Mouse (Mus musculus) kidney, postnatal 25 days (tissue): Measurements from ENCODE around the gene Shc2.
A peak's percentile ranks its signal among the peaks of the same experiment; 100 is the strongest.

ENCODE experiments used
- DNase-seq, 2 experiments: peaks; one replicate each; pipeline ENCODE4 v3.0.0; 2021; ENCODE audit warnings: mixed read lengths in 2 of 2

Shc2 gene

GRCm38 (mm10) chr10:79612192-79613135, 25.3 kb downstream of the Shc2 start:
- no peak for DNase-seq

- DNase-seq = no peak
These were observed 26.4 kb downstream of the Shc2 start for GRCm38 (mm10) chr10:79611296-79611695.

GRCm38 (mm10) chr10:79609276-79609675, 28.4 kb downstream of the Shc2 start:
- DNase-seq = no peak

GRCm38 (mm10) chr10:79607892-79608291, 29.8 kb downstream of the Shc2 start:
- no peak for DNase-seq

GRCm38 (mm10) chr10:79606537-79606936, 31.2 kb downstream of the Shc2 start:
- no peak for DNase-seq

DNA sequence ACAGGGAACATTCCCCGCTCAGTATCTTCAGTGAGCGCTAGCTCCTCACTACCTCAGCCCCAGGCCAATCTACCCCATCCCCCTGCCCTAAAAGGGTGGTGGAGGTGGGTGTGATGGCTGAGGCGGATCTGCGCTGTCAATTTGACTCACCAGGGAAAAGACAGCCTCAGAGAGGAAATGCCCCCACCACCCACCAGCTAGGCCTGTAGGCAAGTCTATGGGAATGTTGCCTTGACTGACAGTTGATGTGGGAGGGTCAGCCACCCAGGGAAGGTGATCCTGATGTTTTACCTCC, 39.8 kb downstream of the Shc2 start:
- no peak for DNase-seq

DNA sequence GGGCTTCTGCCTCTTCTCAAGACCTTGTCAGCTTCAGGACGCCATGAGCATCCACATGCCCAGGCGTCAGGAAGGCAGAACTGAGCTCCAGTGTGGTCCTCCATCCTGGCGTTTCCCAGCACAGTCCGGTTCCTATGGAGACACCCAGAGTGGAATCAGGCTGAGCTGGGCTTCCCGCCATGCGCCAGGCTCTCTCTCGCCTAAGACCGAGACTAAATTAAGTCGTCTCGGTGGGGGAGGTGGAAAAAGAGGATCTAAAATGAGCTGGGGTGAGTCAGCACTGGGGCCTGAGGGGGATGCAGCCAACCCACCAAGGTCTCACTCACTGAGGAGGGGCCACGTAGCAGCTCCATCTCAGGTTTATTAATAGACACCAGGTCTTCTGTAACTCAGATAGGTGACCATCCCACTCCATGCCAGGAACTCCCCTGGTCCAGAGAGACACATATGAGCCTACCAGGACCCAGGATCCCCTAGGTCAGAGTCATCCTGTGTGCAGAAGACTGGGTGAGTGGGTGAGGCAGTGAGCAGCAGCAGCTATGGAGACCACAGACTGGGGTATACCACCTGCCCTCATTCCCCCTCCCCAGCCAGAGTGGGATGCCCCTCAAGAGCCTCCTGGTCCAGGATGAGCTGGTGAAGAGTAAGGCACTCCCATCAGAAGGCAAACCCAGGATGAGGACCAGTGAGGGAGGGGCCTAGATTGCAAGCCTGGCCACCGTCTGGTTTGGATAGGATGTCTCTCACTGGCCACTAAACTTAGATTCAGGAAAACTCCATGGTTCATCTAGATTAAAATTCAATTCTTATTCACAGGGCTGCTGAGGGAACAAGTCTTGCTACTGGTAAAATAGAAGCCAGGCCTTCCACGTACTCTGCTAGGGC, 40.4 kb downstream of the Shc2 start:
- DNase-seq = no peak

GRCm38 (mm10) chr10:79595590-79595929, 42.2 kb downstream of the Shc2 start:
- DNase-seq = no peak

GRCm38 (mm10) chr10:79594872-79595589, 42.7 kb downstream of the Shc2 start:
- DNase-seq = peak; percentile 61 to 69

DNA sequence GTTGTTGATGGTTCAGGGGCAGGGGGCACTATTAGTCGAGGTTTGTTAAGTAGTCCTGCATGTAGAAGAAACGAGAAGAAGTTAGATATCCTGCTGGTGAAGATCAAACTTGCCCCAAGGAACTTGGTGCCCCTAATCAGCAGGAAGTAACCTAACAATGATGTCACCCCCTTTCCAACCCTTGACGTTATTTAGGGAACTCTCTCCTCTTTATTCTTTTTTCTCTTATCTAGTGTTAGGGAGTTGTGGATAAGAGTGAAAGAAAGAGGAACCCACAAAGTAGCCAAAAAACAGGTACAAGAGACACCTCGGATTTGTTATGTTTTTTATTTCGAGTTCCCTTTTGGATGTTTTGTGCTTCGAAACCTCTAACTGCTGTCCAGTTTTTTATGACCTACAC, 43.6 kb downstream of the Shc2 start:
- no peak for DNase-seq

DNA sequence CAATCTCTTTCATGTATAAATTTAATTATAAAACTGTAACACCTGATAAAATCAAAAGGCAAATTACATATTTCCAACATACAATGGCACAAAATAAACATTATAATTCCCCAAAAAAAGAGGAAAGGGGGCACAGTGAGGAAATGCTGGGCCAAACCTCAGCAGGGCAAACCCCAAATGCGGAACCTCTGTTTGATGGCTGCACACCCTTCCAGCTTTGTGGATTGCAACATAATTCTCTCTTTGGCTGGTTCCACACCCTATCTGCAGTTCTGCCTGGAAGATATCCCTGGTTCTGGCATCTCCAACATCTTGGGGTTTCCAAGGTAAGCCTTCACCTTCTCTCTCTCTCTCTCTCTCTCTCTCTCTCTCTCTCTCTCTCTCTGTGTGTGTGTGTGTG, 47.0 kb downstream of the Shc2 start:
- DNase-seq = peak in 1 of 2 experiments; percentile 13

DNA sequence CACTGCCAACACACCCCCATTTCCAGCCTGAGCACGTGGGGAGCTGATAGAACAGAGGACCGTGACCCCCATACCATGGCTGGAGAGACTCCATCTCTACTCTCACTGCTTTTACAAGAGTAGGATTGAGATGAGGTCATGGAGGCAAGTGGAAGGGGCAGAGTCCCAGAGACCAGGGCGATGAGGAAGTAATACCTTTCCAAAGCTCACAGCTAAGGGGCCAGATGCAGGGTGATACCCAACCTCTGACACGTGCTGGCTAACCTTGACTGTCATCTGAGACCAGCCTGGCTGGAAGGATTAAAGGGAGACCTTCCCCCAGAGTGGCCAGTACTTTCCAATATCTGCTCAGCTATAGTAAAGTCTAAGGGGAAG, 50.0 kb downstream of the Shc2 start:
- DNase-seq = peak in 1 of 2 experiments; percentile 24

- DNase-seq = peak in 1 of 2 experiments; percentile 17
These were observed 50.5 kb downstream of the Shc2 start, which contains the start of gene Theg for GRCm38 (mm10) chr10:79587061-79587751. Gene Theg, minus strand, starts transcription at chr10:79587331.

DNA sequence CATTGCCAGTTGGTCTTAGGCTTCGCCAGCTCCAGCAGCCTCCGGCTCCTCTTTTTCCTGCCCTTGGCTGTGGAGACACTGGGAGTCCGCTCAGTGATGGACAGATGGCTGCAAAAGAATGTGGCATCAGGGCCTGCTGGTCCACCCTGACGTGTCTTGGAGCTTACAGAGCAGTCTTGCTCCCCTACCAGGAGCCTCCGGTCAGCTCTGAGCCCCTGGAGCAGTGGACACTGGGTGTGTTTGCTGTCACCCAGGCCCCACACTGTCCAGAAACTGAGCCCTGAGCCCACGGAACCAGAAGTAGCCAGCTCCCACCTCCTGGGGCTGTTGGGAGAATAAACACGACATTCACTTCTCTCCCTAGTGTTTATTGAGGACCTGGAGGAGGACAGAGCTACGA, 51.5 kb downstream of the Shc2 start:
- DNase-seq = peak in 1 of 2 experiments; percentile 28

DNA sequence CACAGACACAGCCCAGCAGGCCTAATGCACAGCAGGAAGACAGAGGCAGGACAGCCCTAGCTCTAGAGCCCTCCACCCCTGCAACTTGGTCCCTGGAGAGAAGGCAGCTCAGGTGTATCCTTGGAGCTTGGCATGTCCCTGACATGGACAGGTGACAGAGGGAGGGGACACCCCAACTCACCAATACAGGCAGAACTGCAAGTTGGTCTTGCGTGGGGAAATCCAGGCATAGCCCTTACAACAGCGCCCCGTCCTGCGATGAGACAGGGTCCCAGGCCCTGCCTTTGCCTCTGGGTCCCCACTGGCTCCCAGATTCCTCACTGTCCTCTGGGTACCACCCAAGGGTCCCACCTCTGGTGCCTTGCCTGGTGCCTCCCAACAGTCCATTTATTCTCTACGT, 52.0 kb downstream of the Shc2 start:
- peak in 1 of 2 experiments; percentile 31 for DNase-seq

GRCm38 (mm10) chr10:79585136-79585535, 52.6 kb downstream of the Shc2 start:
- DNase-seq = peak in 1 of 2 experiments; percentile 14

DNA sequence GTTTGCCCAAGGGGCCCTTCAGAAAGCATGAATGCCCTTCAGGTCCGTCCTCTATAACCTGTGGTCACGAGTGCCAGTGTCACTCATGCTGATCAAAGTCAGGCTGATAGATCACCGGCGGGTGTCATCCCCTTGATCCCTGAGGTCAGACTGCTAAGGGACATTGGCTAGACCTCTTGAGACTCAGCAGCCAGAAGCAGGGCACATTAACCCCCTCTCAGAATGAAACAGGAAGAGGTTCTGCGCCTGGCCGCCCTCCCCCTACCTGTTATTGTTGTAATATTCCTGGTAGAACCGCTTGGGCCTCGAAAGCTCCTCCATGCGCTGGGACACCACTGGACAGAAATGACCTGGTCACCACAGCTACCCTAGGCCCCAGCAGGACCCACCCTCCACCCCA, 53.3 kb downstream of the Shc2 start:
- DNase-seq = peak in 1 of 2 experiments; percentile 33

GRCm38 (mm10) chr10:79584021-79584420, 53.7 kb downstream of the Shc2 start:
- DNase-seq = peak in 1 of 2 experiments; percentile 21

GRCm38 (mm10) chr10:79581501-79581900, 56.2 kb downstream of the Shc2 start:
- peak in 1 of 2 experiments; percentile 19 for DNase-seq

GRCm38 (mm10) chr10:79580811-79581210, 56.9 kb downstream of the Shc2 start:
- peak; percentile 43 to 51 for DNase-seq

GRCm38 (mm10) chr10:79580356-79580755, 57.4 kb downstream of the Shc2 start:
- DNase-seq = peak in 1 of 2 experiments; percentile 18

GRCm38 (mm10) chr10:79579781-79580180, 57.9 kb downstream of the Shc2 start:
- peak in 1 of 2 experiments; percentile 14 for DNase-seq
